Mouse (Mus musculus) small intestine, adult 2 months (tissue): ENCODE measurements around the gene 1700025F22Rik.
"Not testable (repeated sequence)": the region's sequence is repeated elsewhere in the genome, so short reads cannot be mapped to it uniquely, and the experiment has no call there.

ENCODE experiments used
- CTCF ChIP-seq: fragments of 200-500 bp; IDR thresholded peaks from 2 replicates; pipeline ENCODE4 v1.5.1; 2012; ENCODE audit warnings: low read depth, mild to moderate bottlenecking, control low read depth, inconsistent platforms, low read length, moderate library complexity, mixed read lengths; ENCODE audit not compliant: insufficient replicate concordance, insufficient read length; ENCODE audit errors: extremely low read depth
- POLR2A ChIP-seq: fragments of 200-500 bp; IDR thresholded peaks from 2 replicates; pipeline ENCODE4 v1.6.1; 2012; ENCODE audit warnings: low read depth, mild to moderate bottlenecking, control low read depth, inconsistent platforms, low read length, moderate library complexity

DNA sequence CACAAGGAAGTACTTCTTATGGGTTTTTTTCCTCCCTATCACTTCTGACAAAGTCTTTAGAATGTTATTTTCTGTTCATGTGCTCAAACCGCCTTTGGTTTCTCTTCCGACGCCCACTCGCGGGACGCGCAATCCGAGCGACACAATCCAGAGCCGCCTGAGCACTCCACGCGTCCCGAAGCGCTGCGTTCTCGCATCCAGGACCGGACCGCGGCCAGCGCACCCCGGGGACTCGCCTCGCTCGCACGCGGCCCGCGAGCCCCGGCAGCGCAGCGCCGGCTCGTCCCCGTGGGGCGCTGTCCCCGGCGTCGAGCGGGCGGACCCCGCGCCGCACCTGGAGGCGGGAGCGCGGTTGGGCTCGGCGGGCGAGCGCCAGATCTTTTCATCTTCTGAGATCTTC, 73.0 kb downstream of the 1700025F22Rik start:
- not testable (repeated sequence) for TF ChIP-seq CTCF, POLR2A
